Mouse (Mus musculus) CH12.LX (cell line): ENCODE results near the gene Sufu. TPM values are rescaled to one million over a fixed set of nuclear protein-coding genes. Genes with fewer than 3 reads are reported as not detected.

Source experiments
- DNase-seq: peaks from one replicate; pipeline ENCODE4 v3.0.0-alpha.2; 2013; ENCODE audit errors: extremely low read depth
- H3K27ac ChIP-seq: 2 replicates; pipeline ENCODE4 v1.5.1; 2012; ENCODE audit warnings: low read depth, mild to moderate bottlenecking, control low read depth, moderate library complexity; ENCODE audit not compliant: insufficient read depth
- H3K27me3 ChIP-seq: replicated peaks from 2 replicates; pipeline ENCODE3; 2012; ENCODE audit warnings: inconsistent platforms
- H3K36me3 ChIP-seq, 2 experiments: replicated peaks in 1 of 2; 2 replicates each; pipeline versions ENCODE3 to v1.6.1; 2012; ENCODE audit warnings: inconsistent platforms in 1 of 2, low read length in 1 of 2, mild to moderate bottlenecking in 1 of 2, mixed read lengths in 1 of 2, moderate library complexity in 1 of 2; ENCODE audit not compliant: control insufficient read depth in 1 of 2, insufficient read depth in 1 of 2
- H3K4me1 ChIP-seq, 2 experiments: 2 replicates each; pipeline ENCODE4 v1.6.1; 2012; ENCODE audit warnings: inconsistent platforms in 1 of 2, moderate library complexity in 1 of 2; ENCODE audit not compliant: insufficient read depth in 2 of 2, control insufficient read depth in 1 of 2
- H3K4me2 ChIP-seq: 2 replicates; pipeline ENCODE4 v1.6.1; 2012; ENCODE audit warnings: low read depth, mild to moderate bottlenecking, control low read depth; ENCODE audit not compliant: poor library complexity, insufficient read depth, severe bottlenecking
- H3K4me3 ChIP-seq, 3 experiments: fragments of 150-350 bp in 1 of 3; sonication (generic) in 1 of 3; replicated peaks in 1 of 3; 2 replicates each; pipeline versions ENCODE3 to v1.5.1; 2011 to 2012; ENCODE audit warnings: low read depth in 2 of 3, low read length in 2 of 3, mild to moderate bottlenecking in 2 of 3, moderate library complexity in 2 of 3, control low read depth in 1 of 3, improper control_type of control experiment in 1 of 3, inconsistent platforms in 1 of 3, mixed read lengths in 1 of 3; ENCODE audit not compliant: poor library complexity in 1 of 3
- H3K79me2 ChIP-seq: replicated peaks from 2 replicates; pipeline ENCODE4 v1.6.1; 2012; ENCODE audit warnings: mild to moderate bottlenecking, moderate library complexity; ENCODE audit not compliant: control insufficient read depth, poor library complexity, insufficient read depth, severe bottlenecking; ENCODE audit errors: extremely low read depth
- H3K9ac ChIP-seq: 2 replicates; pipeline ENCODE4 v1.6.1; 2012; ENCODE audit warnings: low read depth, mild to moderate bottlenecking, control low read depth, moderate library complexity; ENCODE audit not compliant: insufficient read depth
- H3K9me3 ChIP-seq: replicated peaks from 2 replicates; pipeline ENCODE3; 2012; ENCODE audit warnings: low read length, inconsistent platforms, mixed read lengths
- BHLHE40 ChIP-seq: IDR thresholded peaks from 2 replicates; pipeline ENCODE4 v1.6.1; 2011; ENCODE audit warnings: mild to moderate bottlenecking, low read depth, low read length, improper control_type of control experiment
- CHD2 ChIP-seq: IDR thresholded peaks from 2 replicates; pipeline ENCODE4 v1.6.1; 2011; ENCODE audit warnings: low read length, improper control_type of control experiment
- EP300 ChIP-seq: IDR thresholded peaks from 2 replicates; pipeline ENCODE4 v1.6.1; 2011; ENCODE audit warnings: low read length, improper control_type of control experiment
- IRF4 ChIP-seq: IDR thresholded peaks from 2 replicates; pipeline ENCODE4 v1.6.1; 2014; ENCODE audit warnings: low read depth, mild to moderate bottlenecking, inconsistent platforms, low read length, improper control_type of control experiment
- JUN ChIP-seq: IDR thresholded peaks from 2 replicates; pipeline ENCODE4 v1.6.1; 2011; ENCODE audit warnings: low read depth, mild to moderate bottlenecking, low read length, improper control_type of control experiment, moderate library complexity; ENCODE audit not compliant: insufficient read depth
- JUND ChIP-seq: conservative IDR thresholded peaks from 2 replicates; pipeline ENCODE4 v1.6.1; 2011; ENCODE audit warnings: low read depth, low read length, improper control_type of control experiment
- KAT2A ChIP-seq: IDR thresholded peaks from 2 replicates; pipeline ENCODE4 v1.6.1; 2012; ENCODE audit warnings: low read length, improper control_type of control experiment, inconsistent platforms; ENCODE audit not compliant: insufficient replicate concordance
- MAFK ChIP-seq: IDR thresholded peaks from 2 replicates; pipeline ENCODE4 v1.6.1; 2011; ENCODE audit warnings: low read length, improper control_type of control experiment; ENCODE audit not compliant: insufficient replicate concordance
- MAX ChIP-seq: IDR thresholded peaks from 2 replicates; pipeline ENCODE4 v1.6.1; 2011; ENCODE audit warnings: low read length, improper control_type of control experiment
- MAZ ChIP-seq: IDR thresholded peaks from 2 replicates; pipeline ENCODE4 v1.6.1; 2012; ENCODE audit warnings: low read depth, mild to moderate bottlenecking, inconsistent platforms, low read length, improper control_type of control experiment, moderate library complexity
- MEF2A ChIP-seq: IDR thresholded peaks from 2 replicates; pipeline ENCODE4 v1.6.1; 2014; ENCODE audit warnings: low read depth, mild to moderate bottlenecking, inconsistent platforms, low read length, improper control_type of control experiment, borderline replicate concordance
- MXI1 ChIP-seq: IDR thresholded peaks from 2 replicates; pipeline ENCODE4 v1.6.1; 2011; ENCODE audit warnings: mild to moderate bottlenecking, low read depth, low read length, improper control_type of control experiment
- MYC ChIP-seq: IDR thresholded peaks from 2 replicates; pipeline ENCODE4 v1.6.1; 2011; ENCODE audit warnings: low read depth, mild to moderate bottlenecking, improper control_type of control experiment, low read length
- NRF1 ChIP-seq: IDR thresholded peaks from 2 replicates; pipeline ENCODE4 v1.6.1; 2014; ENCODE audit warnings: low read depth, mild to moderate bottlenecking, inconsistent platforms, low read length, improper control_type of control experiment, moderate library complexity
- PAX5 ChIP-seq: IDR thresholded peaks from 2 replicates; pipeline ENCODE4 v1.6.1; 2012; ENCODE audit warnings: low read length, inconsistent platforms, mixed read lengths
- POLR2A ChIP-seq: IDR thresholded peaks from 2 replicates; pipeline ENCODE4 v1.6.1; 2011; ENCODE audit warnings: low read depth, mild to moderate bottlenecking, improper control_type of control experiment, low read length
- RCOR1 ChIP-seq: conservative IDR thresholded peaks from 2 replicates; pipeline ENCODE4 v1.6.1; 2012; ENCODE audit warnings: low read depth, mild to moderate bottlenecking, inconsistent platforms, low read length, improper control_type of control experiment
- SIN3A ChIP-seq: IDR thresholded peaks from 2 replicates; pipeline ENCODE4 v1.6.1; 2012; ENCODE audit warnings: low read length, improper control_type of control experiment, inconsistent platforms
- SMC3 ChIP-seq: IDR thresholded peaks from 2 replicates; pipeline ENCODE4 v1.6.1; 2011; ENCODE audit warnings: low read depth, low read length, improper control_type of control experiment
- TBP ChIP-seq: conservative IDR thresholded peaks from 2 replicates; pipeline ENCODE4 v1.6.1; 2011; ENCODE audit warnings: low read depth, low read length, improper control_type of control experiment
- TCF12 ChIP-seq: IDR thresholded peaks from 2 replicates; pipeline ENCODE4 v1.6.1; 2014; ENCODE audit warnings: low read depth, mild to moderate bottlenecking, inconsistent platforms, low read length, improper control_type of control experiment
- ZKSCAN1 ChIP-seq: IDR thresholded peaks from 2 replicates; pipeline ENCODE4 v1.6.1; 2012; ENCODE audit warnings: low read depth, inconsistent platforms, low read length, improper control_type of control experiment, borderline replicate concordance
- ZMIZ1 ChIP-seq: IDR thresholded peaks from 2 replicates; pipeline ENCODE4 v1.6.1; 2012; ENCODE audit warnings: low read depth, mild to moderate bottlenecking, inconsistent platforms, low read length, improper control_type of control experiment
- dilution Hi-C: fragments of 300-500 bp; cut with MboI; formaldehyde crosslinking; loops from 2 replicates; pipeline ENCODE4 v1.14.3; 2020; ENCODE audit warnings: low sequenced_read_pairs; ENCODE audit not compliant: extremely low pct_unique_long_range_greater_than_20kb, extremely low pct_ligation_motif_present
- in situ Hi-C: fragments of 300-500 bp; cut with MboI; formaldehyde crosslinking; loops from 3 replicates; pipeline ENCODE4 v1.14.3; 2019; ENCODE audit warnings: low sequenced_read_pairs, low pct_ligation_motif_present, low pct_unique_long_range_greater_than_20kb, mixed read lengths
- polyA plus RNA-seq: library from polyadenylated mRNA; unstranded; fragments of >175 nt; gene quantifications from 2 replicates; pipeline ENCODE4 v1.2.1, GENCODE M21; 2012; ENCODE audit warnings: low read depth; ENCODE audit not compliant: insufficient read length
- total RNA-seq, 2 experiments: library from RNA; depleted of rRNA; stranded (reverse); fragments of 300-350 nt in 1 of 2; fragments of >200 nt in 1 of 2; gene quantifications; 2 replicates each; pipeline ENCODE4 v1.2.3; 2012 to 2014

The Sufu gene
- total and polyA plus RNA-seq, 3 experiments: 3.6 to 22.6 (median 9.8) TPM

GRCm38 (mm10) chr19:46523131-46523479 is 126.4 kb downstream of the Sufu start:
- no peaks in the 10 kb centered on the region for H3K27me3 ChIP-seq
- peak overlapping the region in 2 of 3 experiments; percentile 26 to 46 for H3K4me3 ChIP-seq
- H3K79me2 ChIP-seq: no peaks in the 10 kb centered on the region
- no peaks in the 10 kb centered on the region for H3K36me3 ChIP-seq
- no peak for TF ChIP-seq KAT2A
- no peak for TF ChIP-seq RCOR1
- no peak for TF ChIP-seq MAX
- TF ChIP-seq SMC3: no peak
- no peak for TF ChIP-seq CHD2
- no peak for TF ChIP-seq MAFK
- no peak for TF ChIP-seq SIN3A
- no peak for TF ChIP-seq MAZ
- no peak for TF ChIP-seq ZKSCAN1
- no peak for TF ChIP-seq EP300
- TF ChIP-seq JUN: no peak
- no peak for TF ChIP-seq POLR2A
- TF ChIP-seq ZMIZ1: no peak
- no peak for TF ChIP-seq MEF2A
- no peak for TF ChIP-seq JUND
- TF ChIP-seq MYC: no peak
- no peak for TF ChIP-seq IRF4
- TF ChIP-seq TBP: no peak
- no peak for TF ChIP-seq MXI1
- in situ Hi-C loops: no loop called here
- dilution Hi-C loops: no loop called here
- H3K27ac ChIP-seq: peak overlapping the region; percentile 86
- peaks cover 36 to 95% of the 10 kb centered on the region in 2 experiments for H3K4me1 ChIP-seq
- H3K4me2 ChIP-seq: peak overlapping the region; percentile 48
- no peaks in the 10 kb centered on the region for H3K9me3 ChIP-seq
- no peak for DNase-seq
- H3K9ac ChIP-seq: peak overlapping the region; percentile 32; the same call in 1 of the 2 replicates

GRCm38 (mm10) chr19:46523480-46524151 is 126.9 kb downstream of the Sufu start:
- in situ Hi-C loops (no loop called here), dilution Hi-C loops (no loop called here)
- TF ChIP-seq TCF12: peak; percentile 69; the same call in 1 of the 2 replicates
- TF ChIP-seq NRF1: 0 out of 2 replicates have a peak, but pooled peaks have one; percentile 26
- 0 out of 2 replicates have a peak, but pooled peaks have one; percentile 7 for TF ChIP-seq BHLHE40
- TF ChIP-seq MYC: no peak
- no peak for TF ChIP-seq PAX5
- H3K4me3 ChIP-seq: peak overlapping the region in 2 of 3 experiments; percentile 26 to 46
- peak overlapping the region; percentile 86 for H3K27ac ChIP-seq
- H3K4me1 ChIP-seq: peaks cover 35 to 97% of the 10 kb centered on the region in 2 experiments
- H3K4me2 ChIP-seq: peak overlapping the region; percentile 71
- no peaks in the 10 kb centered on the region for H3K79me2 ChIP-seq
- no peaks in the 10 kb centered on the region for H3K9me3 ChIP-seq
- H3K36me3 ChIP-seq: no peaks in the 10 kb centered on the region
- DNase-seq: no peak
- peak overlapping the region; percentile 32 for H3K9ac ChIP-seq
- H3K27me3 ChIP-seq: no peaks in the 10 kb centered on the region
